Mouse (Mus musculus) embryo, embryonic 9.5 days (tissue): ENCODE results near the gene Plxnb1.

ENCODE experiments used
- DNase-seq: peaks from one replicate; pipeline ENCODE4 v3.0.0-alpha.2; 2017; ENCODE audit errors: extremely low spot score

The Plxnb1 gene

GRCm38 (mm10) chr9:109101933-109102445 lies 6.8 kb downstream of the Plxnb1 start:
- DNase-seq: no peak

- DNase-seq: no peak
Observed at GRCm38 (mm10) chr9:109102541-109102940, 7.4 kb downstream of the Plxnb1 start.

- no peak for DNase-seq
Observed at GRCm38 (mm10) chr9:109103250-109103649, 8.1 kb downstream of the Plxnb1 start.

- no peak for DNase-seq
Observed at GRCm38 (mm10) chr9:109104083-109104482, 8.9 kb downstream of the Plxnb1 start.

- no peak for DNase-seq
Observed at GRCm38 (mm10) chr9:109105011-109105410, 9.8 kb downstream of the Plxnb1 start.

GRCm38 (mm10) chr9:109105648-109106047 lies 10.5 kb downstream of the Plxnb1 start:
- no peak for DNase-seq

- no peak for DNase-seq
Observed at GRCm38 (mm10) chr9:109107341-109107740, 12.2 kb downstream of the Plxnb1 start.

- DNase-seq: no peak
Observed at GRCm38 (mm10) chr9:109110240-109110639, 15.1 kb downstream of the Plxnb1 start.

- DNase-seq: no peak
Observed at GRCm38 (mm10) chr9:109111101-109111500, 15.9 kb downstream of the Plxnb1 start.

- no peak for DNase-seq
Observed at GRCm38 (mm10) chr9:109111591-109111990, 16.4 kb downstream of the Plxnb1 start.

GRCm38 (mm10) chr9:109113331-109113730 lies 18.1 kb downstream of the Plxnb1 start:
- DNase-seq: no peak

- no peak for DNase-seq
Observed at GRCm38 (mm10) chr9:109114276-109114675, 19.1 kb downstream of the Plxnb1 start.

GRCm38 (mm10) chr9:109114871-109115270 lies 19.7 kb downstream of the Plxnb1 start:
- DNase-seq: no peak

- no peak for DNase-seq
Observed at GRCm38 (mm10) chr9:109116205-109116604, 21.0 kb downstream of the Plxnb1 start.

GRCm38 (mm10) chr9:109118106-109118505 lies 22.9 kb downstream of the Plxnb1 start:
- DNase-seq: no peak

- DNase-seq: no peak
Observed at GRCm38 (mm10) chr9:109119571-109119970, 24.4 kb downstream of the Plxnb1 start.

GRCm38 (mm10) chr9:109120956-109121355 lies 25.8 kb downstream of the Plxnb1 start:
- no peak for DNase-seq

GRCm38 (mm10) chr9:109122553-109123085 lies 27.4 kb downstream of the Plxnb1 start:
- DNase-seq: peak; percentile 43

GRCm38 (mm10) chr9:109123266-109123665 lies 28.1 kb downstream of the Plxnb1 start:
- no peak for DNase-seq

GRCm38 (mm10) chr9:109124164-109124563 lies 29.0 kb downstream of the Plxnb1 start:
- no peak for DNase-seq

- no peak for DNase-seq
Observed at GRCm38 (mm10) chr9:109125043-109125442, 29.9 kb downstream of the Plxnb1 start.

- no peak for DNase-seq
Observed at GRCm38 (mm10) chr9:109125481-109125880, 30.3 kb downstream of the Plxnb1 start.

- no peak for DNase-seq
Observed at GRCm38 (mm10) chr9:109127076-109127475, 31.9 kb downstream of the Plxnb1 start.

GRCm38 (mm10) chr9:109128211-109128610 lies 33.0 kb downstream of the Plxnb1 start:
- DNase-seq: no peak
